In genomic region chr3:141838864-141839263, GRCm38 (mm10) we compare ENCODE assay signal across 8 mouse cellular contexts.
DNase-seq lines count a peak whose midpoint lies in the region; ATAC-seq and TF ChIP-seq lines count a peak whose summit lies in the region.

No protein-coding gene starts in this region.

- 40% methylated on average over 7 of the region's 7 CpGs for WGBS in intestine, embryonic 14.5 days
- 41% methylated on average over 7 of the region's 7 CpGs for WGBS in intestine, embryonic 16.5 days
- 43% methylated on average over 7 of the region's 7 CpGs for WGBS in forebrain, embryonic 11.5 days

- H3K27me3 ChIP-seq in intestine, embryonic 14.5 days (replicated peaks; ENCODE audit: control insufficient read depth, insufficient read depth, low read length), result no peaks in the 10 kb centered on the region
- no peaks in the 10 kb centered on the region for H3K27me3 ChIP-seq in intestine, embryonic 16.5 days (replicated peaks; ENCODE audit: control insufficient read depth, insufficient read depth, low read length)
- H3K27me3 ChIP-seq in forebrain, embryonic 11.5 days (ENCODE audit: control insufficient read depth, insufficient read depth, low read length), result no peaks in the 10 kb centered on the region

- TF ChIP-seq CTCF in brain, embryonic 14.5 days (IDR thresholded peaks at IDR 0.05; ENCODE audit: borderline replicate concordance, extremely low read depth, insufficient read depth, insufficient read length), result peak; percentile 75; the same call in 1 of the 2 replicates

- no peaks in the 10 kb centered on the region for H3K4me1 ChIP-seq in intestine, embryonic 14.5 days (replicated peaks; ENCODE audit: control insufficient read depth, insufficient read depth, low read length)
- no peaks in the 10 kb centered on the region for H3K4me1 ChIP-seq in intestine, embryonic 16.5 days (ENCODE audit: control insufficient read depth, insufficient read depth, low read length)
- H3K4me1 ChIP-seq in forebrain, embryonic 11.5 days (replicated peaks; ENCODE audit: control insufficient read depth, insufficient read depth, low read length), result no peaks in the 10 kb centered on the region

- 0 out of 2 replicates have a peak, but pooled peaks have one; percentile 40 for ATAC-seq in intestine, embryonic 14.5 days (replicated peaks; ENCODE audit: low FRiP score, low TSS enrichment, low read depth)
- no peak for ATAC-seq in intestine, embryonic 16.5 days
- peak; percentile 65; the same call in 1 of the 2 replicates for ATAC-seq in forebrain, embryonic 11.5 days (replicated peaks; ENCODE audit: low FRiP score)

- H3K9me3 ChIP-seq in intestine, embryonic 14.5 days (ENCODE audit: control insufficient read depth, low read length), result no peaks in the 10 kb centered on the region
- H3K9me3 ChIP-seq in intestine, embryonic 16.5 days (ENCODE audit: control insufficient read depth, low read length), result no peaks in the 10 kb centered on the region
- no peaks in the 10 kb centered on the region for H3K9me3 ChIP-seq in forebrain, embryonic 11.5 days (ENCODE audit: control insufficient read depth, low read length)

- no peak overlapping the region for H3K27ac ChIP-seq in intestine, embryonic 14.5 days (ENCODE audit: low read depth)
- H3K27ac ChIP-seq in intestine, embryonic 16.5 days (ENCODE audit: low read length), result no peak overlapping the region
- no peak overlapping the region for H3K27ac ChIP-seq in forebrain, embryonic 11.5 days (ENCODE audit: low read depth, low read length)

- no peaks in the 10 kb centered on the region for H3K36me3 ChIP-seq in intestine, embryonic 14.5 days (ENCODE audit: control insufficient read depth, insufficient read depth, low read length)
- no peaks in the 10 kb centered on the region for H3K36me3 ChIP-seq in intestine, embryonic 16.5 days (ENCODE audit: control insufficient read depth, insufficient read depth, low read length)
- H3K36me3 ChIP-seq in forebrain, embryonic 11.5 days (ENCODE audit: control insufficient read depth, insufficient read depth, low read length), result no peaks in the 10 kb centered on the region

- TF ChIP-seq POLR2A in brain, embryonic 14.5 days (IDR thresholded peaks at IDR 0.05; ENCODE audit: borderline replicate concordance, extremely low read depth, insufficient read depth, insufficient read length, poor library complexity, severe bottlenecking), result no peak

- no peak overlapping the region for H3K4me3 ChIP-seq in intestine, embryonic 14.5 days (ENCODE audit: low read depth, low read length)
- H3K4me3 ChIP-seq in intestine, embryonic 16.5 days (ENCODE audit: low read length), result no peak overlapping the region
- H3K4me3 ChIP-seq in forebrain, embryonic 11.5 days (ENCODE audit: low read depth, low read length), result no peak overlapping the region

- DNase-seq in intestine, embryonic 14.5 days (ENCODE audit: low spot score), result no peak
- peak; percentile 46 for DNase-seq in A20 (ENCODE audit: low read depth, low spot score)
- peak; percentile 77 for DNase-seq in brain, embryonic 14.5 days (ENCODE audit: low read depth)
- DNase-seq in forebrain, embryonic 11.5 days (ENCODE audit: low spot score), result no peak
- peak; percentile 4 for DNase-seq in lung, postnatal 36 days
- DNase-seq in ovary, postnatal 14 days (ENCODE audit: low spot score), result no peak
- no peak for DNase-seq in gastrocnemius, postnatal 25 days

- H3K9ac ChIP-seq in intestine, embryonic 14.5 days (ENCODE audit: low read length), result no peak overlapping the region
- H3K9ac ChIP-seq in intestine, embryonic 16.5 days (ENCODE audit: low read depth, low read length), result no peak overlapping the region
- H3K9ac ChIP-seq in forebrain, embryonic 11.5 days (ENCODE audit: low read length), result no peak overlapping the region

- no peak overlapping the region for H3K4me2 ChIP-seq in intestine, embryonic 14.5 days (ENCODE audit: low read length)
- H3K4me2 ChIP-seq in intestine, embryonic 16.5 days (ENCODE audit: low read depth, low read length), result no peak overlapping the region
- H3K4me2 ChIP-seq in forebrain, embryonic 11.5 days (ENCODE audit: low read depth, low read length, severe bottlenecking), result no peak overlapping the region

Comparison
In these comparisons a context has a peak if more than half of its experiments do, and no peak if none do; other contexts are left out.
1. DNase-seq: peak in A20 (single experiment), brain, embryonic 14.5 days (single experiment) and lung, postnatal 36 days (single experiment); none in intestine, embryonic 14.5 days (single experiment), forebrain, embryonic 11.5 days (single experiment), ovary, postnatal 14 days (single experiment) and gastrocnemius, postnatal 25 days (single experiment).